Mouse (Mus musculus): ENCODE data around the gene Snx29.

GRCm38 (mm10) chr16:11388085-11388484, 65.4 kb downstream of the Snx29 start:
- TF ChIP-seq CTCF (IDR thresholded peaks at IDR 0.05; ENCODE audit: low read depth, low read length), result no peak
- TF ChIP-seq POLR2A (IDR thresholded peaks at IDR 0.05; ENCODE audit: borderline replicate concordance, low read depth, low read length), result no peak
